Mouse (Mus musculus) adrenal gland, postnatal 14 days (tissue): ENCODE data around the gene Otos. TPM values are rescaled to one million over a fixed set of nuclear protein-coding genes. Genes with fewer than 3 reads are reported as not detected.
A peak's percentile ranks its signal among the peaks of the same experiment; 100 is the strongest.

Source experiments
- DNase-seq: peaks from one replicate; pipeline ENCODE4 v3.0.0; 2021; ENCODE audit warnings: mixed read lengths
- long read RNA-seq, 2 experiments: library from polyadenylated mRNA; stranded (forward); transcript quantifications; one replicate each; pipeline ENCODE4 v2.0.0; 2021
- total RNA-seq: library from RNA; stranded (reverse); gene quantifications from 2 replicates; pipeline ENCODE4 v1.2.3, GENCODE M21; 2021

The Otos gene
- not detected in 2 replicates for total RNA-seq
- long read RNA-seq, experiment 1, partial matches to known transcripts = 0 of 1 reads
- long read RNA-seq, experiment 1, other reads (novel, unspliced or antisense) = 0 of 1 reads
- long read RNA-seq, experiment 2 = 0 reads

DNA sequence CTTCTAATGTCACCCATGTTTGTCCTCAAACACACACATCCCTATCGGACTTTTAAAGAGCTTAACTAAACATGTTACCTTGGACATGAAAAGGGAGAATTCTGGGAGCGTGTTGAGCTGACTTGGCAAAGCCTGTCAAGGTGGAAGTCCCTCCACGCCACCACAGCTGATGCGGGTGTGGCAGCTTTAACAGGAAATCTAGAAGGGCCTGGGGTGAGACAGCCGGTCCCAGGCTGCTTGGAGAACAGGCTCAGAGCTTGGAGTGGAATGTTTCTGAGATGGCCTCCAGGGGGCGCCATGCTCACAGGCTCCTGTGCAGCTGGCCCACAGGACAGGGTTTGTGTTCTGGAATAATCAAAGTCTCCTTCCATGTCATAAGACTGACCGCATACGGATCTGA, at the start of gene Otos:
TSS of gene Otos (minus strand) at position 169 of the 400 bp plus-strand sequence.
- peak; percentile 85 for DNase-seq

DNA sequence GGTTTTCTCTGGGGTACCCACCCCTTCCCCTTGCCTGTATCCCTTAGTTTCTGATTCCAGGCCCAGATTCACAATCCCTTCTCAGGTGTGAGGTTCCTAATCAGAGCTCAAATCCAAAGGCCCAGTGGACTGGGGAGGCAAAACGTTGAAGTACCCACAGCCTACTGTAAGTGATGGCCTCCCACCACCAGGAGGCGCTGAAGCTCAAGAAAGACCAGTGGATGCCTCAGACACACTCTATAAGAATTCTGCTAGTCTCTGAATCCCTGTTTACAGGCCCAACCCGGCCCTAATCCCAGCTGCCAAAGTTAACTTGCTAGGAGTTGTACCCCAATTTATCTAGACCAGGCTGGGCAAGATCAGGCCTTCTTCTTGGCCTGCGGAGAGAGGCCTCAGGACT, 48.2 kb upstream of the Otos start:
- DNase-seq = peak; percentile 91

DNA sequence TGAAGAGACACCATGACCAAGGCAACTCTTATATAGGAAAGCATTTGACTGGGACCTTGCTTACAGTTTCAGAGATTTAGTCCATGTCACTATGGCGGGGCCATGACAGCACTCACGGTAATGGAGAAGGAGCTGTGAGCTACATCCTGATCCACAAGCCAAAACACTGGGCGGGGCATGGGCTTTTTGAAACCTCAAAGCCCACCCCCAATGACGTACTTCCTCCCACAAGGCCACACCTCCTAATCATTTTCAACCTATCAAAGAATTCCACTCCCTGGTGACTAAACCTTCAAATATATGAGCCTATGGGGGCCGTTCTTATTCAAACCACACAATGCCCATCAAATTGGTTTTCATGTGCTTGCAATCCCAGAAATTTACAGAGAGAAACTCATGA, 47.1 kb upstream of the Otos start:
- DNase-seq = no peak

DNA sequence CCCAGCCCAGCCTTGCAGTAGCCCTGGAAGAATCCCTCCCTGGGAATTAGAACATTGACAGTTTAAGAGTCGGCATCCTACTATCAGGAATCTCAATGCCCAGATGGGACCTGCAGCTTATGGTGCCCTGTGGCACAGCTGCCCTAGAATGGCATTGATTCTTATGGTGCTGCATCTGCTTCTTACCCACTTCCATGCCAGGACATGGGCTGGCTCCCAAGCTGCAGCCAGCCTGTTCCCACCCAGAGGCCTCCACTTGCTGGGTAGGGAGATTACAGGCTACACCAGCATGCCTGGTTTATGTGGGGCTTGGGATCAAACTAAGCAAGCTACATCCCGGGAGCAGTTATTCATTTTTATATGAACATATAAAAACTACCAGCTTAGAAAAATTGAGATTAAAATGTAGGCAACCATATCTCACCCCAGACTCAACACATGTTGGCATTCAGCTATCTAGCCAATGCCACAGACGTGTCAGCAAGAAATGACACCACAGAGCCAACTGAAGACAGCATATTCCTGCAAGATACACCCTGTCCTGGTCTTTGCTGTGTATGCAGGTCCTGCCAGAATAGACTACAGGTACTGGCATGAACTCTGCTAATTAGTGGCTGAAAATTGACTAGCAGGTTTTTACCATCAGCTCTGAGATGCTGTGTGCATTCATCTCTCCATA, 42.7 kb upstream of the Otos start:
- DNase-seq = no peak

DNA sequence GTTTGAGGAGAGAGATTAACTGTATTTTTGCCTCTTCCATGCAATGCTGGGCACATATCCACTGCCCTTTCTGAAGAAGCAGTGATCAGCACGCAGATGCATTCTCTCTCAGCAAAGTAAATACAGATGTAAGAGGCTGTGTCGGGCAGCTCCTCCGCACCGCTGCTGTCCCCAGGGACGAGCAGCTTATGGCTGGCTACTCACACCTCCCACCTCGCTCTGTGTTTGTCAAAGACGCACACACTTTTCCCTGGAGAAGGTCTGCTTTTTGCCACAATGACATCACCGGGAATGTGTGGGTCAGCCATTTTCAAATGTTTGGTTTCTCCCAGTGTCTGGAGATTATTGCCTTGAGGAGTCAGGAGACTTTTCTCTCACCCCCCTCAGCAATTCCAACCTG, 38.4 kb upstream of the Otos start:
- no peak for DNase-seq

DNA sequence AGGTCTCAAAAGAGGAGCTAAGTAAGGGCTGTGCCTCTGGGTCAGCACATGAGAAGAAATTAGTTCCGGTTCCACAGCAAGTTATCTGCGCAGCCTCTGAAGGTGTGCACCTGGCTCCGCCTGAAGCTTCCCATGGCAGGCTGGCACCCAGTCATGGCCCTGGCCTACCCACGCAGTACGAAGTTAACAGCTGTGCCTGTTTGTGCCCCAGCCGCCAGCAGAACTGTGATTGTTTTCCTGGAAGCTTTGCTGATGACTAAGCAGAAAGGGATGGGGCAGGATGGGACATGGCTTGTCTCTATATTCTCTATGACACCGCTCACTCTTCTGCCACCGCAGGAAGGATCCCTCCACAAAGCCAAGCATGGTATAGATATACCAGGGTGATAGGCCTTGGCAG, 34.5 kb upstream of the Otos start:
- no peak for DNase-seq

DNA sequence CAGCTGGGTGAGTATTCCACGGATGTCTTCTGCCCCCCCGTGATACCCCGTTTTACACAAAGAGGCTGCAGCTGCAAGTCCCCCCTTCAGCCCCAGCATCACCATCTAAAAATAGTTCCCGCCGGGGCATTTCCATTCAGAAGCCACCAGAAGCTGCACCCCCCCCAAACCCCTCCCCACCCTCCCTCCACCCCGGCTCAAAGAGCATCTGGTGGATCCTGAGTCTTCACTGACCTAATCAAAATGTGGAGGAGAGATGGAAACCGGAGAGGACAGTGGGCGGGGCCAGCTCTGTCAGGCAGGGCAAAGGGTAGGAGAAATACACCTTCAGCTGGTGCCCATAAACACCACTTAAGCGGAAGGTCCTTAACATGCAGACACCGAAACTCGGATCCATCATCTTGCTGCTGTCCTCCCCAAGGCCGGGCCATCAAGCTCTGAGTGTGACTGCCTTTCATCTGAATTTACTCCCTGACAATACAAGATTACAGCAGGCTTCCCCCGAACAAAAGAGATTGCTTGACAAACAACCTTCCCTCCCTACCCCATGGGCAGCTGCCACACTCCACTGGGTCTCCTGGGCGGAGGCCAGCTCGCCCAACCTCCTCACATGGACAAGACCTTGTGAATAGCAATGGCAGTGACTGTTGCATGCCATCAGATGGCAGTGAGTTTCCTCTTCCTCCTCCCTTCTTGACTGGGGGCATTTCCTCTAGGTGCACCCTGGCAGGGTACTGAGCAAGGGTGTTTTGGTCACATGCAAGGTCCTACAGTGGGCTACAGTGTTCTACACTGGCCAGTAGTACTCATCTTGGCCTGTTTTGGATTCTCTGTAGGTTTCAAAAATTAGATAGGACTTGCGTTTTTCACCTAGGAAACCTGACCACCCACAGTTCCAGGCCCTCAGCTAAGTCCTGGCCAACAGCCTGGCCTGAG, 32.3 kb upstream of the Otos start:
- peak; percentile 57 for DNase-seq

DNA sequence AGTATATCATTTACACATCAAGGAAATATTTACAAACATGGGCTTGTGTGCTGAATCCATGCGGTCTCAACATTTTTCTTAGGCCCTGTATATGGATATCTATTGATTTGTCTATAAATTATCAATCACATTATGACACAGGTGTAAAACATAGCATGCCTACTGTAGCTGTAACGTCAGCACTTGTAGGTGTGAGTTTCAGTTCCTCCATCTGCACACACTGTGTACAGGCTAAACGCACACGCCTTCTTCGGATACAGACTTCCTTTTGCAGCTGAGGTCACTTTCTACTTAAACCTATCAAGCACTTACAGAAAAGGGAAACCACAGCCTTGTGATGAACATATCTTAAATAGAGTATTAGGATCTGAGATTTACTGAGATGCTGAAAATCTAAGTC, 30.1 kb upstream of the Otos start:
- DNase-seq = no peak

DNA sequence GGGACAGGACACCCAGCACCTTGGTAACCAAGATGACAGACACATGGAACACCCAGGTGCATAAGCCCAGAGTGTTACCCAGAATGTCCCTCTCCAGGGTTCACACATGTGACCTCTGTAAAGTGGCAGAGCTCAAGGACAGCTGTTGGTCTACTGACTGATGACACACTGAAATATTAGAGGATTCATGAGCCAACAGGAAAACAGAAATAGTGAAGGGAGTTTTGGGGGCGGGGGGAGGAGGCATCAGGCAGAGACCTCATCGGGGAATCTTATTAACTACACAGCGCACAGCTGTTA, 28.0 kb upstream of the Otos start:
- DNase-seq = no peak

DNA sequence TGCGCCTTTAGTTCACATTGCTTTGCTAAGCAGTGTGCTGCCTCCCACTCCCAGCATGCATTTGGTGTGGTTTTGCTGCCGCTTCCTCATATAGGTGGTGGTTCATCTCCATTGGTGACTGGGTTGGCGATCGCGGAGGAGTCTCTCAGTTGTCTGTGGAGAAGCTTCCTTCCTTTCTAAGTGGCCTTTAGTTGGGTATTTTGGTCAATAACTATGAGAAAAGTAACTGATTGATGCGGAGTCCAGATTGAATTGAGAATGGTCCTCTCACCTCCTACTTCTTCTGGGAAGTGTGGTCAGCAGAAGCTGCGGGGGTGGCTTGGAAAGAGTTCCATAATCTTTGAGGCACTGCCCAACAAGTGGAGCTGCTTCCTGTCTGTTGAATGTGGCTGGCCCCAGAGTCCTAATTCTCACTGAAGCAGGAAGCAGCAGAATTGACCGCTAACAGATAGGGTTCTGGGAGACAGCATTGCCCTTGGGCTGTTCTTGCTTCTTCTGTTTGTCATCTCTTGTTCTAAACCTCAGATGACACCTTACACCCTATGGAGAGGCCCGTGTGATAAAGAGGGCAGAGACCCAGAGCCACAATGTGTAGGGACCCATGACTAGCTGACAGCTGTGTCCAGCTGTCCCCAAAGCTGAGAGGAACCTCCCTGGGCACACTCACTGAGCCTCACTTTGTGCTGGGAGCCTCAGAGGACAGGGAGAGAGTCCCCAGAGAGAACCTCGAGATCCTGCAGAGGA, 27.5 kb upstream of the Otos start:
- DNase-seq = no peak

DNA sequence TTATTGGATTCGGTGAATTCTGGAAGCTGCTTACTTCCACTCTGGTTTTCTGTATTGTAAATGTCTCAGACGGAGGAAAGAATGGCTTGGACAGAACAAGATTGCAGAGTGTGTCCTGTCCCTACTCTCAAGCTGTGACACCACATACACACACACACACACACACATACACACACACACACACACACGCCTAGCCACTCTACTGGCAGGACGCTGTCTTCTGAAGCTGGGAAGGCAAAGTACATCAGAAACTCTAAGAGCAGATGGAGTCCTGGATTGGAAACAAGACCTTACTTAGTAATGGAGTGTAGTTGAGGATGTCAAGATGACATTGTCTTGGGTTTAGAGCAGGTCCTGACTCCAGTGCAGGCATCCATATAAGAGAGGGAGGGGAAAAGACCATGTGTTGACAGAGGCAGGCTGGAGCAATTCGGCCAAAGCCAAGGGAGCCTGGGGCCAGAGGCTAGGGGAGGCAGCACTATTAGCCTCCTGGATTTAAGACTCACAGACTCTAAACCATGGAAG, 24.7 kb upstream of the Otos start:
- no peak for DNase-seq

DNA sequence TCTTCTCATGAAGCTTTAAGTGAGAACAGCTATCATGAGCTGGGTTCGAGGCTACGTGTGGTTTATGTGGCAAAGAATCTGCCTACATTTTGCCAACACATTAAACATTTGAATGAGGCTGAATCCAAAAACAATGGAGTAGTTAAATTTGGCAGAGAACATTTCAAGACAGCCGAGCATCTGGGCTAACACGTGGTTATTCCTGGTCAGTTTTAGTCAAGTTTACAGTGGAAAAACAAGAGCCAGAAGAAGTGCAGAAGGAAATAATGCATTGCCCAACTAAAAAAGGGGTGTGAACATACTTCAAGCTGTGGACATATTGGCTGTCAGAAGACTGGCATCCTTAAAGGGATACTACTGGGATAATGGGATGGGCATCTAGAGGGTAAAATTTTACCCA, 22.7 kb upstream of the Otos start:
- no peak for DNase-seq

DNA sequence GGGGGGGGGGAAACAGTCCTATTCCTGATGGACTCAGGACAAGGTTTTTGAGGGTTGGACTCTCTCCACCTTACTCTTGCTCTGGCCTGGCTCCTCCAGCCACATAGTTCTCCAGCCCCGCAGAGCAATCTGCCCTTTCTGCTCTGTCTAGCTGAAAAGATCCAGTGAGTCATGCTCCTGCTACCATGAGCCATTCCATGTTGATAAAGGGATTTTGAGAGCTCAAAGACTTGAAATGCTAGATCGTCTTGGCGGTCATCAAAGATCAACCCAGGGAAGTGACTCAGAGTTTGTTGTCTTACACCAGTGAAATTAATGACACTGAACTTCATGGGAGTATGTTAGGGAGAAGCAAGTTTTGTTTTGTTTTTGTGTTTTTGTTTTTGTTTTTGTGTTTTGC, 20.8 kb upstream of the Otos start:
- DNase-seq = no peak

DNA sequence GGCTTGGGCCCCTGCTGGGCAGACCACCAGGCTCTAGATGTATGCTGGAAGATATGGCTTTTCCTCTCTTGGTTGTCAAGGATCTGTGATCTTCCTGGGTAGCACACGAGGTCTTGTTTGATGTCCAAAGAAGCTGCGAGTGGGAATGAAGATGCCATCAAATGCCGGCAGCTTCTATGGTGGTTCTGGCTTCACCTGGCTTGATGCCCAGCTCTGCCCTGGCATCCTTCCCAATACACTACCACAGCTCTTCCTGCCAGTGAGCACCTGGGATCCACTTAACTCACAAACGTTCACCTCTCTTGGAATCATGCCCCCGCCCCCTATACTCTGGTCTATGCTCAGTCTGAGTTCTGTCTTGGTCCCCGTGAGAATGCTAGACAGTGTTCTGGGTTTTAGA, 18.5 kb upstream of the Otos start:
- peak; percentile 41 for DNase-seq

DNA sequence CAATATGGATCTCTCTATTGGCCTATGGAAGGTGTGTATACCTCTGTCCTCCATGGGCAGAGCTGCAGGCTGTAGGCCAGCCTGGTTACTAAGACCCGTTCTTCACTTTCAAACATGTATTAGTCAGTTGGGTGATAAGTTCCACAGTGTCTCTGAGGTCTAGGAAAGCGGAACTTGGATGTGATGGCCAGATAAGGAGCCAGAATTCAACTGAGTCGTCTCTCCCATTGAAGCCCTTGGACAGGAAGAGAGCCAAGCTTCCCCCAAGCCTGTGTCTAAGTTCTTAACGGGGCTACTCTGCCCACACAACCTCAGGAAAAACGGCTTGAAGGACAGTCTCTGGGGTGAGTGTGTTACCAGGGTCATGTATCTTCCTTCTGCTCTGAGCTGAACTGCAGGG, 10.8 kb upstream of the Otos start:
- no peak for DNase-seq

DNA sequence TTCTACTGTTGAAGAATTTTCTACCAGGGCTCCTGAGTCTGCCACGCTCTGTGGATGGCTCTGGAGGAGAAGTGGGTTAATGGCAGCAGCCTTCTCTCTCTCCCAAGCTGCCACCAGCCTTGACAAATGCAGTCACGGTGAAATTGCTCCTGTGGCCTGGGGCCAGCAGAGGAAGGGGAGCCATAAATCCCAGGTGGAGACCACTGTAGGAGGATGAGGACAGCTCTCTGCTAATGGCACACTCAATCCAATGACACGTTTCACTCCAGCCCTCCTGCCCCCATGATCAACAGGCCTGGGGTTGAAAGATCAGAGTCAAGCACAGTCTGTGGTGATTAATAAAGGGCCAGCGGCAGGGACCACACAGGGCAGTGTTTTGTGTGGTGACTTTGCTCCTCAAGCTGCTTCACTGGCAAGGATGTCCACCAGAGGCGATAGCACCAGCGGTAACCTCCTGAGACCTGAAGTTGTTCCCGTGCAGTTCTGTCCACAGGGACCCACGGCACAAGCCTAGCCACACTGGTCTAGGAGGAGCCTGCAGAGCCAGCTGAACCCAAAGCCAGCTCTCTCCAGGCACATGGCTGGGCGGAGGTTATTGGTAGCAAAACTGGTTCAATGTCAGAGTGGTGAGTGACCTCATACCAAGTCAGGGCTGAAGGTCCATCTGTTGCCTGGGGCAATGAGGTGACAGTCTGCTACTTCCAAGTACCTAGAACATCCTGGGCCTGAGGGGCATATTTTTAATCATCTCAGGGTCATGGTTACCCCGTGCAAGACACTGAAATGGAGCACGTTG, 8.6 kb upstream of the Otos start:
- peak; percentile 44 for DNase-seq

DNA sequence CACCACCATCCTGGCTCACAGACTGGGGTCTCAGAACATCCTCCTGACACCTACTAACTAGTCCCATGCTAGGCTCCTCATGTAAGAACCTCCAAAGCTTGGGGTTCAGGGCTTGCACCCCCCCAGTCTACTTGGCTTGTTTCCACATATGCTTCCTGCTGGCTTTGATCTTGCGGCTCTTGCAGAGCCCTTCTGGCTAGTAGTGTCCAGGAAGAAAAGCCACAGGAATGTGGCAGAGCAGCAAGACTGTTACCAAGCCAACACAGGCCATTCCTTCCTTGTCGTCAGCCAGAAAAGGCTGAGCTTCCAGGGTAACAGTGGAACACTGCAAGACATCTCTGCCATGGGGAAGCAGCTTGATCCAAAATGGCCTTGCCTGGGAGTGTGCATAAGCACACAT, 6.0 kb upstream of the Otos start:
- DNase-seq = no peak

DNA sequence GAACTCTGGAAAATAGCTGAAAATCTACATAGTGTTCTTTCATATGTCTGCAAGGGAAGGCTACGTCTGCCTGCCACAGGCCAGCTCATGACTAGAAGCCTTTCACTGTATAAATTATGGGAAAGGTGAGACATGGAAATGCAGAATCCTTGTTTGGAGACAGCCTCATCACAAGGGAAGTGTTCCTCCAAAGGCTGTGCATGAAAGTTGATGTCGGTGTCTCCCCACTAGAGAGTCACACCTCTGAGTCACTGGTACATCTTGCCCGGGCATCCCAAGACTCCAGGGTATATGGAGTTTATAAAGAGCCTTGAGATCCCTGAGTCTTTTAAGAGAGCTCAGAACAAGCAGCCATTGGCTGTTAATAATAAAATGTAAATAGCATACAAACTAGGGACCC, 4.5 kb upstream of the Otos start:
- DNase-seq = no peak

DNA sequence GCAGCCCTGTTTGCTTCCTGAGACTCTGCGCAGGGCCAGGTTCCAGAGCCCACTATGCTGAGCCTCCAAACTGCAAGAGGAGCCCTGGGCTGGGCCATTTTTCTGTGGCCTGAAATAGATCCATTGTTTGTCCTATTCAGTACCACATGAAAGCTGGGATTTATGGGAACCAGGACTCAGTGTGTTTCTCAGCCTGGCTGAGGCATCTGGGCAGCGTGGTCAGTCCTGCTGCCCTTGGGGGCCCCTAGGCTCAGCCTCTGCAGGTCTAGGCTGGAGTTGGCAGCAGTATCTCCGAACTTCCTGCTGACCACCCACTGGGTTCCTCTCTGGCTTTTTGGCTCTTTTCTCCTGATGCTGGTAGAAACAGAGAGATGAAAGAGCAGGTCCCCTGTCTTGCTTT, 2.8 kb upstream of the Otos start:
- no peak for DNase-seq

DNA sequence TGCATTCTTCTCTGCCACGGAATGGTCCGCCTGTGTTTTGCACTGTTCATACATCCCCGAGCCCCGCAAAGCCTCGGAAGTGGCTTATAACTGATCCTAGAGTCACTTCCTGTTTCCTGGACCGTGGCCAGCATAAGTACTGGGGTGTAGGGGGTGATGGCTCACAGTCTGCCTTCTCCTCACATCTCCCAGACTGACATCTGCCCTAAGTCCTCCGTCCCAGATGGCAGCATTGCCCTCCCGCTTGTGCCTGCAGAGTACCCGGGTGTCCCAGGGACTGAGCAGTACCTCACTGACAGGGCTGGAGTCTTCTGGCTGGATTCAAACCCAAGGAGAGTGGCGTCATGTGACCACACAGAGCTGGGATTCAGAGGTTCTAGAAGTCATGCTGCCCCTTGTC, 444 bp downstream of the Otos start:
- DNase-seq = no peak

DNA sequence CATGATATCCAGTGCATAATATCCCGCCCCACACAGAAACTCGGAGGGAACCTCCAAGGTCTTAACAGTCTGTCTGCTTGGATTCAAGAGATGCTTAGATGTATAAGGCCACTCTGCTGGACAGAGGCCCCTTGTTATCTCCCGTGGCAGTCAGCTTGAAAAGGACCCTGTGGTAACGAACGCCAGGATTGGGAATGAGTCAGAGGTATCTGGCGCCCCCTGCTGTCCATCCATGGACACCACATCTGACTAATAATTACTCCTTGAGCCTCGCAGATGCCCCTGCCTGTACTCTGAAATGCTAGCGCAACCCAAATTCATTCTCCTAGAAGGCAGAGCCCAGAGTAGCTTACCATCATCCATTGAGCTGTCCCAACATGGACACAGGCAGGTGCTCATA, 889 bp downstream of the Otos start:
- DNase-seq = peak; percentile 85

DNA sequence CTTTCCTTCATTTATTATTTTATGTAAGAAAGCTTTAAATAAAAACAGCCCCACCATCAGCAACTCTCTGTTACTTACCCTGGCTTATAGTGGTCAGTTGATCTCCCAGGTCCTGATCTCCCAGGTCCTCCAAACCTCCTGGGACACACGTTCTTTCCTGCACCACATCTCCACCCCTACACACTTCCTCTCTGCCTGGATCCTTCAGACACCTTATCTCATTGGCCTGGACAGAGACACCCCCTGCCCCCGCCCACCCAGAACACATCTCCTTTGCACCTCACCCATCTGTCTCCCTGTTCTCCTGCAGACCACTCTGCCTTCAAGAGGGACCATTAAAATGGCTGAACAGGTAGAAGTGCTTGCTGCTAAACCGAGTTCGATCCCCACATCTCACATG, 1.6 kb downstream of the Otos start:
- DNase-seq = no peak
